Mouse (Mus musculus) embryo, embryonic 10 days (tissue): ENCODE results near the gene Dnajc1.

Experiments
- DNase-seq: peaks from one replicate; pipeline ENCODE4 v3.0.0-alpha.2; 2015; ENCODE audit warnings: low spot score

Gene Dnajc1

GRCm38 (mm10) chr2:18392331-18393021 is at the start of gene Dnajc1:
Dnajc1 (minus strand) TSS chr2:18392830.
- DNase-seq: peak; percentile 94

DNA sequence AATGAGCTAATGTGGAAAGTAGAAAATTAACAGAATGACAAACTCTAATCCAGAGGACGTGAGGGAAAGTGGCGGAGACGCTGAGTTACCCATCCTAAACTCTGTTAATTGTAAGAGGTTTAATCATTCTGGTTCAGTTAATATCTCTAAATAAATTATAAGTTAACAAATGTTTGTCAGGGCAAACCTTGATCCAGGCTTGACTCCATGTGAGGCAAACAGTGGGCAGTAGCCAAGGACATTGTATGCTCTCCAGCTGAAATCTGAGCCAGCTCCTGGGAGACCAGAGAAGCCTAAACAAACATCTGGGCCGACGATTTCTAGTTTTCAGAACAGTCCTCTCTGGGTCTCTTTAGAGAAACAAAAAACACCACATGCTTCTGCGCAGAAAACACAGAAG is 49.2 kb upstream of the Dnajc1 start:
- peak; percentile 43 for DNase-seq

DNA sequence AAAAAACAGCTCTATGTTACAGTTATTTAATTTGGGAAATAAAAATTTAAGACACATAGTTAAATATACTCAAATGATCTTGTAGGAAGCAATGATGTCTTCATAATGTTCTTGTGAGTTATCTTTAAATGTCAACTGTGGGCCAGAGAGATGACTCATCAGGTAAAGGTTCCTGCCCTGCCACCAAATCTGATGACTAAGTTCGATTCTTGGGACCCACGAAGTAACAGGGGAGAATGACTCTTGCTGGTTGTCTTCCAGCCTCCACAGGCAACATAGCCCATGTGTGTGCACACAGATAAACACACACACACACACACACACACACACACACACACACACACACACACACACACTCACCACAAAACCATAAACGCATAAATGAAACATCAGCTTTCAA is 22.6 kb upstream of the Dnajc1 start:
- DNase-seq: no peak

GRCm38 (mm10) chr2:18403679-18404078 is 11.0 kb upstream of the Dnajc1 start:
- DNase-seq: no peak

GRCm38 (mm10) chr2:18401771-18402170 is 9.1 kb upstream of the Dnajc1 start:
- DNase-seq: no peak

DNA sequence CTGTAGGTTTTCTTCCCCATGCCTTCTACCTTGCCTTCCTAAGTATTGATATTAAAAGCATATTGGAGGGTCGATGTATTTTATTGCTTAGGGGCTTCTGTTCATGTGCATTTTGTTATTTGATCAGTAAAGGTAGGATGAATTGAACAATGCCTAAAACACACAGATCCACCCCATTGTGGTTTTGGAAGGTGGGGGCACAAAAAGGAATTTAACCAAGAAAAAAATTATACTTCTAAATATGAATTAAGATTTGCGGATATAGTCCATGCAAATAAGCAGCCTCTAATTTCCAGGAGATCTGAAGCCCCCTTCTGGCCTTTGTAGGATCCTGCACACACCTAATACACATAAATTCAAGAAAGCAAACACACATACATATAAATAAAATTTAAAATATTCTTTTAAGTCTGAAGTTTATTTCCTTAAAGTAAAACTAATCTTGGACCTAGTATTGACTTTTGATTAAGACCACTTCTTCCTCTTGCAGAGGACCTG is 441 bp upstream of the Dnajc1 start:
- DNase-seq: no peak

DNA sequence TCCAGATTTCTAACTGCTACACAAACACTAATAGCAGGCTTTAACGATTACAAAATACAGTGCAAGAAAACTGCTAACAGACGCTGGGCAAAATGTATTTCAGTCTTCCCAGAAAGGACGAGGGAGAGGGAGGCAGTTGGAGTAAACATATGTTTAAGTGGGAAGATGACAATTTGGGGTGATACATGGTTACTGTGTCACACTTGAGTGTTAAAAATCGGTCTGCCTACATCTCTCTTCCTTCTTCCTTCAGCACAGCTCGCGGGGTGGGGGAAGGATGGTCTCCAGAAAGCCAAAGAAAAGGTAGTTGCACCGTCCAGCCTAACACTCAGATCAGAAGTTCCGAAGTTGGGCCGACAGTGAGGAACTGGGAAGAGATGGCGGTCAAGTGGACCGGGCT is 769 bp downstream of the Dnajc1 start:
- no peak for DNase-seq

DNA sequence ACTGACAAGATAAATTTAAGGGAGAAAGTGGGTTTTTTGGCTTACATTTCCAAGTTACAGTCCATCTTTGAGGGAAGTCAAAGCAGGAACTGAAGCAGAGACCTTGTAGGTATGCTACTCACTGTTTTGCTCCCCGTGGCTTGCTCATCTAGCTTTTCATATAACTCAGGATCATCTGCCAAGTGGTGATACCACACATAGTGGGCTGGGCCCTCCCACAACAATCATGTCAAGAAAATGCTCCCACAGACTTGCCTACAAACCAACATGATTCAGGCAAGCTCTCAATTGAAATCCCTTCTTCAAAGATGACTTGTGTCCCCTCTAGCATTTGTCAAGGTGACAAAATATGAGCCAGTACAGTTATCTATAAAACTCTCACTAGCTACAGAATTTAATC is 3.0 kb downstream of the Dnajc1 start:
- DNase-seq: no peak

- no peak for DNase-seq
Observed at GRCm38 (mm10) chr2:18381662-18382061, 11.0 kb downstream of the Dnajc1 start.

DNA sequence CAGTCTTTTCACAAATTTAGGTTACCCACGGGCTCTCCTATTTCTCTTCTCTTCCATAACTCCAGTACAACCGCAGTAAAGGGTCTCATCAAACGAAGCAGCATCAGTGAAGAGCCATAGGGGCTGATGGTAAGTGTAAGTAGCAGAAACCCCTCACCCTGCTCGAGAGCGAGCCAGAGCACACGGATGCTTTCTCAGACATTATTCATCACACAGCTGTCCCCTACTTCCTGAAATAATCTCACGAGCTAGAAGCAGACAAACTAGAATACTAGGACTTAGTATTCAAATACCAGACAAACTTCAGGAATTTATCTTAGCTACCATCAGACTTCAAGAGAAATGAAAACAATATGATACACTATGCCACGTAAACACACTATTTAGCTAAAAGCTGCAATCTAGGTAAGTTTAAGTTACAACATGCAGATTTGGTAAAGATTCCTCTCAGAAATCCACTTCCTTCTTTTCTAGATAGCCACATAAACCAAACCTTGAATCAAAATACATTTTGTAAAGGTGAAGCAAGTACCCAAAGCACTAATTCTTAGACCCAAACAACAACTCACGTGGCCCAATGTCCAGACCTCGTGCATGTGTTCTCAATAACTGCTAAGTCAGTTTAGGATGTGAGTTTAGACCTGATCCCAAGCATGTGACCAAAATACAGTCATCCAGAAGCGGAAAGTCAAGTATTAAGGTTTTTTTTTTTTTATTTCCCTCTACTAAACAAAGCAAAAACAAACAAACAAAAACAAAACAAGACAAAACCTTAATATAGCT is 20.0 kb downstream of the Dnajc1 start:
- peak; percentile 35 for DNase-seq

- peak; percentile 57 for DNase-seq
Observed at GRCm38 (mm10) chr2:18370794-18371498, 21.7 kb downstream of the Dnajc1 start.

DNA sequence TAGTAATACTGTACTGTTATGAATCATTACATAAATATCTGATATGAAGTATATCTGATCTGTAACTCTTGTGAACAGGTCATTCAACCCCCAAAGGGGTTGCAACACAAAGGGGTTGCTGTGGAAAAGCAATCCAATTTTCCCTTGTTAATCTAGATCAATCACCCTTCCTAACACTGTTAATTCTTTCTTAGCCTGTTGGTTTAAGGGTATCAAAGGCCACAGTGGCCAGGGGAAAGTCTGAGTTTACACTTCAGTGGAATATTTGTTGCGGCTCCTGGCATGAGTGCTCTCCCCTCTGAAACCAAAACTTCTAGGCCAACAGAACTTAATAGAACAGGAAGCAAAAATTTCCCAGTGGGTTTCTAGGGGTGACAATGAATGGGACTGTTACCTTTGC is 28.2 kb downstream of the Dnajc1 start:
- no peak for DNase-seq

DNA sequence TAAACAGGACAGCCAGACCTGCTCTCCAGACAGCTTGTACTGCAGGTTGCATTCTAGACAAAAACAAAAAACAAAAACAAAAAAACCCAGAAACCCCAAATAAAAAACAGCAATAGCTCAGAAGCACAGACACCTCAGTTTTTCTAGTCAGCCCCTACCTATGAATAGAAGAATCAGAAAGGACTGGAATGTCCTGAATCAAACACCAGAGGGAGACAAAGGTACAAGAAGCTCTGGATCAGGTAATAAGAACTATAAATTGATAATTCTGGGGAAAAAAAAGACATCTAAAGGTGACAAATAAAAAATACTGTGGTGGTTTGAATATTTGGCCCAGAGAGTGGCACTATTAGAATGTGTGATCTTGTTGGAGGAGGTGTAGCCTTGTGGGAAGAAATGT is 37.3 kb downstream of the Dnajc1 start:
- DNase-seq: no peak

- DNase-seq: no peak
Observed at GRCm38 (mm10) chr2:18352620-18353019, 40.0 kb downstream of the Dnajc1 start.

- DNase-seq: peak; percentile 16
Observed at GRCm38 (mm10) chr2:18343464-18343863, 49.2 kb downstream of the Dnajc1 start.

DNA sequence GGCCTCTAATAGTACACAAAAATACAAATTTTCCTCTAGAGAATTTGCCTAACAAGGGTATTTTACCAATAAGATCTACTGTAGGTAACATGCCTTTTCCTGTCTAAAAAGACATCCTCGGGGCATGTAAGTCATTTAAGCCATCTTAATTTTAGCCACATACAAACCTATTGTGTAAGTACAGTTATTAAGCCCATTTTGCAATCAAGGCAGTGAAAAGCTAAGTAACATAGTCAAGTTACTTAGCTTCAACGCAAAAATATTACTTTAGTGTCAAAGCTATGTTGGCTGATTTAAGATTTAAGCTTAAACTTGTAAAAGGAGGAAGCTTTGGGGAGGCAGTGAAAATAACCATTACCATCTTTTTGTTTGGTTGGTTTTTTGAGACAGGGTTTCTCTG is 74.0 kb downstream of the Dnajc1 start:
- no peak for DNase-seq

- no peak for DNase-seq
Observed at GRCm38 (mm10) chr2:18317503-18318281, 74.9 kb downstream of the Dnajc1 start.

DNA sequence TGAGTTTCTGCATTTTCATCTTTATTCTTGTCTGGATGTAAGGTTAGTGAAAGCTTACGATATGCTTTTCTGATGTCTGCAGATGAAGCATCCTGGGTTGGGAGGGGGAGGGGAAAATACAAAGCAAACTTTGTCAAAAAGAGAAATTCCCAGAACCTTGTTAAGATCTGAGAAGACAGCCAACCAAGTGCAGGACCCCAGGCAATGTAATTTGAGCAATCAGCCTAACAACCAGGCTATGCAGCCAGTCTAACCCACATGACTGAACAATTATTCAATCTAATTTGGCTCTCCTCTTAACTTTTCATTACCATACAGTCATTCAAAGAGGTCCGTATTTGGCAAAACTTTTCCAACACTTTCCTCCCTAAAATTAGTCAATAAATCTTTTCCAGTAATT is 75.7 kb downstream of the Dnajc1 start:
- peak; percentile 59 for DNase-seq

GRCm38 (mm10) chr2:18310261-18311104 is 82.1 kb downstream of the Dnajc1 start:
- no peak for DNase-seq

DNA sequence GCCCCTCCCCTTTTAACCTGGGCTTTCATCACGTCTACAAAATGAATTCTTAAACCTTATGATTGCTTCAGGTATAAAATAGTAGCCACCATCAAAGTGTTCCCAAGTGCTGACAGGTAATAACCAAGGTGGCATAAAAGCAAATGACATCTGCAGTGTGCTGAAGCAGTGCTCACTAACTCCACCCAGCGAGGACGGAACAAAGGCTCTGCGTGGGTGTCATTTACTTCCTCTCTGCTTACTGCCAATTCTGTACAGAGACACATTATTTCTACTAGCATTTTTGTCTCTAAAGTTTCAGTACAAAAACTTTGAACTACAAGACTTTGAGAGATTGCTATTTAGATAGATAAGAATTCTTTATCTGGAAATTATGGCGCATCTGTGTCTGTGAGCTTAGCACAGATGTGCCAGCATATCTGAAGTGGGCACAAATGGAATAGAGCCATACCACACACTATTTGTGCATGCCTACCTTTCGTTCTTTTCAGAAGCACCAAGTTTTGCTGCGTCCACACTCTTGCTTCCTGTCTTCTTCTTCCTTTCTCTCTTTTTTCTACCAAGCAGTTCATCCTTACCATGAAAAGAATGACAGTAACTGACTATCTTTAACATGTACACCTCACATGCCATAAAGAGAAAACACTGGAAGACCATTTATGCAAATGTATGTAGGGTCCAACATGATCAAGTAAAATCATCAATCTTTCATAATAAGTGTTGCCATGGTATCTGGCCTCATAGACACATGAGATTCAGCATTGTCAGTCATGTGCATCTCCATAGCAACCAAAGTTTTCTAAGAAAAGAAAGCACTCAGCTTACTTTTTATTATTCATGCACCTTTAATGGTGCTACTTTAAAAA is 85.0 kb downstream of the Dnajc1 start:
- no peak for DNase-seq
